Mouse (Mus musculus) forebrain, embryonic 11.5 days (tissue): Measurements from ENCODE around the gene Stard13. TPM values are rescaled to one million over a fixed set of nuclear protein-coding genes. Genes with fewer than 3 reads are reported as not detected.

Source experiments
- ATAC-seq: fragments of 200-750 bp; cut with Nextera tagmentation; replicated peaks from 2 replicates; pipeline ENCODE4 v1.8.0; 2017; ENCODE audit warnings: moderate TSS enrichment; ENCODE audit not compliant: low FRiP score
- DNase-seq: peaks from one replicate; pipeline ENCODE4 v3.0.0-alpha.2; 2017; ENCODE audit warnings: low spot score
- H3K27ac ChIP-seq: fragments of 300-500 bp; sonication (generic); 2 replicates; pipeline ENCODE4 v1.5.1; 2014; ENCODE audit warnings: low read depth, low read length
- H3K27me3 ChIP-seq: fragments of 300-500 bp; sonication (generic); 2 replicates; pipeline ENCODE4 v1.6.1; 2014; ENCODE audit warnings: mild to moderate bottlenecking, low read length, mixed read lengths; ENCODE audit not compliant: control insufficient read depth, insufficient read depth
- H3K36me3 ChIP-seq: fragments of 300-500 bp; sonication (generic); 2 replicates; pipeline ENCODE4 v1.6.1; 2014; ENCODE audit warnings: mild to moderate bottlenecking, low read length, moderate library complexity, mixed read lengths; ENCODE audit not compliant: control insufficient read depth, insufficient read depth
- H3K4me1 ChIP-seq: fragments of 300-500 bp; sonication (generic); replicated peaks from 2 replicates; pipeline ENCODE4 v1.6.1; 2014; ENCODE audit warnings: low read length, mixed read lengths; ENCODE audit not compliant: control insufficient read depth, insufficient read depth
- H3K4me2 ChIP-seq: fragments of 300-500 bp; sonication (generic); 2 replicates; pipeline ENCODE4 v1.6.1; 2014; ENCODE audit warnings: low read depth, mild to moderate bottlenecking, low read length, moderate library complexity, mixed read lengths; ENCODE audit not compliant: severe bottlenecking
- H3K4me3 ChIP-seq: fragments of 300-500 bp; sonication (generic); 2 replicates; pipeline ENCODE4 v1.5.1; 2014; ENCODE audit warnings: low read depth, low read length
- H3K9ac ChIP-seq: fragments of 300-500 bp; sonication (generic); 2 replicates; pipeline ENCODE4 v1.6.1; 2014; ENCODE audit warnings: low read length
- H3K9me3 ChIP-seq: fragments of 300-500 bp; sonication (generic); 2 replicates; pipeline ENCODE4 v1.6.1; 2016; ENCODE audit warnings: low read length, mixed read lengths; ENCODE audit not compliant: control insufficient read depth
- whole genome bisulfite sequencing: fragments of 180-500 bp; shearing (Covaris S2); extraction: QIAGEN DNeasy Blood & Tissue Kit; methylation state at CpG from one replicate; pipeline ENCODE4 v1.1.7; 2014; 5-methylcytosine and 5-hydroxymethylcytosine counted together
- polyA plus RNA-seq: library from polyadenylated mRNA; unstranded; fragments of >200 nt; fragmentation: Nextera tagmentation; extraction: Ambion mirVana; gene quantifications from 2 replicates; pipeline ENCODE4 v1.2.1, GENCODE M21; 2014

Gene Stard13
- polyA plus RNA-seq, 1 experiment from 2014 or later: 2.7 TPM

GRCm38 (mm10) chr5:151089201-151089600 lies 144.4 kb downstream of the Stard13 start:
- Histone ChIP-seq H3K9ac (no peak overlapping the region), H3K36me3 (no peaks in the 10 kb centered on the region), H3K27me3 (no peaks in the 10 kb centered on the region), H3K4me1 (no peaks in the 10 kb centered on the region), H3K9me3 (no peaks in the 10 kb centered on the region), H3K27ac (no peak overlapping the region), H3K4me3 (no peak overlapping the region), H3K4me2 (no peak overlapping the region)
- DNase-seq: no peak
- ATAC-seq: no peak
- WGBS: 68% methylated on average over 6 of the region's 6 CpGs

- no peak for ATAC-seq
Measured at GRCm38 (mm10) chr5:151086425-151087202, 147.0 kb downstream of the Stard13 start.

DNA sequence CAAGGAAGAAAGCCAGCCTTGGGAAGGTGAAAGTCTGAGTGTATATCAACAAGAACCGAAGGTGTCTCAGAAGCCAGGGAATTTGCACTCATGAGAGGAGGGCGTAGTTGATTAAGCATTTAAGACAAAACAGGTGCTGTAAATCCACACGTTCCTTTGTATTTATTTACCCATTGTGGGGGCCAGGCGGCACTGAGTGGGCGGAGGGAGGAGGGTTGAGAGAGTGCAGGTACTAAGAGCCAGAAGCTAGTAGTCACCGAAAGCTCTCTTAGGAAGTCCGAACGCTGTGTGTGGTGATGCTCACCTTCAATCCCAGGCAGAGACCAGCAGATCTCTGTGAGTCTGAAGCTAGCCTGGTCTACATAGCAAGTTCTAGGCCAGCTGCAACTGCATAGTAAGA lies 147.9 kb downstream of the Stard13 start:
- H3K4me1 ChIP-seq: no peaks in the 10 kb centered on the region
- no peak overlapping the region for H3K27ac ChIP-seq
- no peaks in the 10 kb centered on the region for H3K36me3 ChIP-seq
- no peaks in the 10 kb centered on the region for H3K27me3 ChIP-seq
- no peak overlapping the region for H3K4me2 ChIP-seq
- no peak overlapping the region for H3K4me3 ChIP-seq
- no peaks in the 10 kb centered on the region for H3K9me3 ChIP-seq
- ATAC-seq (no peak), DNase-seq (no peak)
- H3K9ac ChIP-seq: no peak overlapping the region
- 87% methylated on average over 8 of the region's 8 CpGs for WGBS

More at GRCm38 (mm10) chr5:151086425-151087202, 147.0 kb downstream of the Stard13 start:
- no peaks in the 10 kb centered on the region for H3K27me3 ChIP-seq
- DNase-seq: no peak
- no peaks in the 10 kb centered on the region for H3K9me3 ChIP-seq
- H3K4me2 ChIP-seq: no peak overlapping the region
- WGBS: 79% methylated on average over 9 of the region's 9 CpGs
- H3K27ac ChIP-seq: no peak overlapping the region
- no peaks in the 10 kb centered on the region for H3K36me3 ChIP-seq
- H3K9ac ChIP-seq: no peak overlapping the region
- H3K4me1 ChIP-seq: no peaks in the 10 kb centered on the region
- H3K4me3 ChIP-seq: no peak overlapping the region

- Histone ChIP-seq H3K4me2 (no peak overlapping the region), H3K9me3 (no peaks in the 10 kb centered on the region), H3K36me3 (no peaks in the 10 kb centered on the region), H3K4me1 (no peaks in the 10 kb centered on the region), H3K4me3 (no peak overlapping the region), H3K27me3 (no peaks in the 10 kb centered on the region), H3K27ac (no peak overlapping the region), H3K9ac (no peak overlapping the region)
- no peak for ATAC-seq
- DNase-seq: no peak
- 81% methylated on average over 4 of the region's 4 CpGs for WGBS
Measured at GRCm38 (mm10) chr5:151080276-151080675, 153.4 kb downstream of the Stard13 start.

DNA sequence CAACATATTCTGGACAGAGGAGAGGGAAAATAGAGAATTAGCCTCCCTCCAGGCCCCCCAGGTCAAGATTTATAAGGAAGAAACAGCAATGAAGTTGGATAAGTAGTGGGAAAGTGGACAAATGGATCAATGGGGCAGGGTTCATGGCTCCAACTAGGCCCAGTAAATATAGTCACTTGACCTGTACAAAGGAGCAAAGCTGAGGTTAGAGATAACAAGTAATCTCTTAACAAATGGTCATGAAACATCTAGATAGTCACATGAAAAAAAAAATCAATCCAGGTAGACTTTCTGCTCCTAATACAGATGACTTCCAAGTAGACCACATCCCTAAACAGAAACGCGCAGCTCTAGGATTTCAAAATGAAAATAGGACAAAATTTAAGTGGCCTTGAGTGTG lies 155.7 kb downstream of the Stard13 start:
- no peak overlapping the region for H3K4me2 ChIP-seq
- ATAC-seq (no peak), DNase-seq (no peak)
- H3K9ac ChIP-seq: no peak overlapping the region
- 91% methylated on average over 2 of the region's 2 CpGs for WGBS
- no peaks in the 10 kb centered on the region for H3K9me3 ChIP-seq
- no peaks in the 10 kb centered on the region for H3K4me1 ChIP-seq
- no peak overlapping the region for H3K4me3 ChIP-seq
- no peaks in the 10 kb centered on the region for H3K36me3 ChIP-seq
- no peaks in the 10 kb centered on the region for H3K27me3 ChIP-seq
- no peak overlapping the region for H3K27ac ChIP-seq

- Histone ChIP-seq H3K4me2 (no peak overlapping the region), H3K4me1 (no peaks in the 10 kb centered on the region), H3K27ac (no peak overlapping the region), H3K9ac (no peak overlapping the region), H3K4me3 (no peak overlapping the region), H3K36me3 (no peaks in the 10 kb centered on the region), H3K27me3 (no peaks in the 10 kb centered on the region), H3K9me3 (no peaks in the 10 kb centered on the region)
- no peak for ATAC-seq
- no peak for DNase-seq
- WGBS: 79% methylated on average over 3 of the region's 3 CpGs
Measured at GRCm38 (mm10) chr5:151076917-151077316, 156.7 kb downstream of the Stard13 start.

- 87% methylated on average over 4 of the region's 4 CpGs for WGBS
- H3K9me3 ChIP-seq: no peaks in the 10 kb centered on the region
- no peaks in the 10 kb centered on the region for H3K4me1 ChIP-seq
- no peak overlapping the region for H3K4me3 ChIP-seq
- H3K27me3 ChIP-seq: no peaks in the 10 kb centered on the region
- DNase-seq: no peak
- ATAC-seq: no peak
- no peak overlapping the region for H3K4me2 ChIP-seq
- H3K9ac ChIP-seq: no peak overlapping the region
- no peaks in the 10 kb centered on the region for H3K36me3 ChIP-seq
- H3K27ac ChIP-seq: no peak overlapping the region
Measured at GRCm38 (mm10) chr5:151074282-151074681, 159.4 kb downstream of the Stard13 start.

GRCm38 (mm10) chr5:151071430-151071829 lies 162.2 kb downstream of the Stard13 start:
- Histone ChIP-seq H3K9ac (no peak overlapping the region), H3K4me3 (no peak overlapping the region), H3K4me1 (no peaks in the 10 kb centered on the region), H3K36me3 (no peaks in the 10 kb centered on the region), H3K27ac (no peak overlapping the region), H3K4me2 (no peak overlapping the region), H3K27me3 (no peaks in the 10 kb centered on the region), H3K9me3 (no peaks in the 10 kb centered on the region)
- ATAC-seq (no peak), DNase-seq (no peak)
- WGBS: 81% methylated on average over 6 of the region's 6 CpGs

- ATAC-seq (no peak), DNase-seq (no peak)
- no peaks in the 10 kb centered on the region for H3K9me3 ChIP-seq
- no peak overlapping the region for H3K9ac ChIP-seq
- no peaks in the 10 kb centered on the region for H3K4me1 ChIP-seq
- WGBS: 78% methylated on average over 6 of the region's 6 CpGs
- no peaks in the 10 kb centered on the region for H3K36me3 ChIP-seq
- no peaks in the 10 kb centered on the region for H3K27me3 ChIP-seq
- no peak overlapping the region for H3K4me3 ChIP-seq
- no peak overlapping the region for H3K4me2 ChIP-seq
- no peak overlapping the region for H3K27ac ChIP-seq
Measured at GRCm38 (mm10) chr5:151070896-151071295, 162.7 kb downstream of the Stard13 start.
